In the genomic region with DNA sequence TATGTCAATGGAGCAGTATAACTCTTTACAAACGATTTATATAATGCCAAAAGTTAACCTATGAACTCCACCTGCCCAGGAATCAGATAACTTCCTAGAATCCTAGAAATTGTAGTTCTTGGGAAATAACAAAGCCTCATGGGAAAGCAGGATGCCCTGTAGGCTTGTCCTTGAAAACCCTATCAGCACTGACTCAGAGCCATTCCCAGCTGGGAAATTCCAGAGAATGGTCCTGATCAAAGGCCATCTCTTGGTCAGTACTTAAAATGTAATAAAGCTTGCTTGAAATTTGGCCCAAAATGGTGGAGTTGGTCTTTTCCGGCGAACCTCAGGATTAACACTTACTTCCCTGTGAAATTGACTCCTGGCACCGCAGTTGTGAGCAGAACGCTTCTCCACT, we compare ENCODE assay signal across 17 mouse cellular contexts.
"Had no signal": no experiment of that assay in that cellular context is flagged by ENCODE, and none has a peak within 500 bp of the region (broad histone marks: within the 10 kb centered on the region; RNA-seq: fewer than 3 reads in every experiment).

No protein-coding gene starts in this region.

- H3K36me3 ChIP-seq: limb, embryonic 12.5 days; limb, embryonic 15.5 days; midbrain, embryonic 12.5 days; midbrain, embryonic 15.5 days; neural tube, embryonic 12.5 days; neural tube, embryonic 15.5 days had no signal

- H3K4me1 ChIP-seq: limb, embryonic 12.5 days; limb, embryonic 15.5 days; neural tube, embryonic 12.5 days had no signal

- H3K9me3 ChIP-seq: limb, embryonic 12.5 days; limb, embryonic 15.5 days; midbrain, embryonic 12.5 days; midbrain, embryonic 15.5 days; neural tube, embryonic 12.5 days; neural tube, embryonic 15.5 days had no signal

- H3K27me3 ChIP-seq: limb, embryonic 12.5 days; limb, embryonic 15.5 days; midbrain, embryonic 12.5 days; midbrain, embryonic 15.5 days; neural tube, embryonic 12.5 days; neural tube, embryonic 15.5 days had no signal

- DNase-seq: kidney, postnatal 25 days; layer of hippocampus, adult 9-11 months; left cerebral cortex, postnatal 4 days; liver, postnatal 0 days; lung, embryonic 14.5 days; thymus, adult 18-20 months; thymus, postnatal 36 days had no signal

- H3K4me3 ChIP-seq: limb, embryonic 12.5 days; limb, embryonic 15.5 days; midbrain, embryonic 12.5 days; midbrain, embryonic 15.5 days; neural tube, embryonic 12.5 days; neural tube, embryonic 15.5 days had no signal

- H3K9ac ChIP-seq: limb, embryonic 12.5 days; limb, embryonic 15.5 days; liver, embryonic 14.5 days; liver, postnatal 0 days; lung, embryonic 14.5 days; midbrain, embryonic 12.5 days; midbrain, embryonic 15.5 days; neural tube, embryonic 12.5 days; neural tube, embryonic 15.5 days had no signal

- ATAC-seq: liver, postnatal 0 days; lung, postnatal 0 days; midbrain, embryonic 15.5 days had no signal

- H3K27ac ChIP-seq: limb, embryonic 12.5 days; limb, embryonic 15.5 days; liver, embryonic 14.5 days; macrophage; midbrain, embryonic 12.5 days; midbrain, embryonic 15.5 days; neural tube, embryonic 12.5 days; neural tube, embryonic 15.5 days had no signal

- H3K4me2 ChIP-seq: limb, embryonic 12.5 days; limb, embryonic 15.5 days; liver, embryonic 11.5 days; lung, embryonic 14.5 days; midbrain, embryonic 12.5 days; midbrain, embryonic 15.5 days; neural tube, embryonic 12.5 days; neural tube, embryonic 15.5 days had no signal
